Mouse (Mus musculus): ENCODE results near the gene Stard3. TPM values are rescaled to one million over a fixed set of nuclear protein-coding genes. Genes with fewer than 3 reads are reported as not detected.

Stard3 gene
- polyA plus RNA-seq, 1 experiment from 2014 or later: 41.5 TPM

GRCm38 (mm10) chr11:98340597-98340996, 17.6 kb upstream of the Stard3 start:
- no peak overlapping the region for H3K4me3 ChIP-seq (ENCODE audit: low read depth, low read length)
- DNase-seq (ENCODE audit: low spot score, missing footprints) (peak; percentile 80), ATAC-seq (ENCODE audit: low FRiP score) (no peak)
- peaks cover 68% of the 10 kb centered on the region for H3K27me3 ChIP-seq (ENCODE audit: control insufficient read depth, insufficient read depth, low read length)
- H3K27ac ChIP-seq (ENCODE audit: low read depth, low read length): no peak overlapping the region
- no peak overlapping the region for H3K4me2 ChIP-seq
- H3K9ac ChIP-seq (ENCODE audit: low read length): no peak overlapping the region
- H3K9me3 ChIP-seq (ENCODE audit: control insufficient read depth, low read length): no peaks in the 10 kb centered on the region
- H3K36me3 ChIP-seq (ENCODE audit: control insufficient read depth, insufficient read depth, low read length): no peaks in the 10 kb centered on the region
- WGBS: 20% methylated on average over 2 of the region's 4 CpGs
- peaks cover 8% of the 10 kb centered on the region for H3K4me1 ChIP-seq (ENCODE audit: control insufficient read depth, insufficient read depth, low read length)

DNA sequence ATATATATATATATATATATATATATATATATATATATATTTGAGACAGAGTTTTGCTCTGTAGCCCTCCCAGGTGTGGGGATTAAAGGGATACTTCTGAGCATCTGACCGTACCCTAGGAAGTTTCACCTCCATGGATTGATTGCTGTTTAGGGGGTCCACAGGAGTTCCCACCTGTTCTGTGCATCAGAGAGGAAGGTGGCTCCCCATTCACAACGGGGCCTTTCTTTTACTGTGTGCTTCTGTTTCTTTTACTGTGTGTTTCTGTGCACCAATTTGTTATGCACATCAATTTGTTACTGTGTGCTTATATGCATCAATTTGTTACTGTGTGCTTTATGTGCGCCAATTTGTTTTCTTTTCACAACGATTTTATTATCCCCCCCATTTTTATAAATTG, 17.0 kb upstream of the Stard3 start:
- Histone ChIP-seq H3K4me3 (ENCODE audit: low read depth, low read length) (no peak overlapping the region), H3K27me3 (ENCODE audit: control insufficient read depth, insufficient read depth, low read length) (peaks cover 66% of the 10 kb centered on the region), H3K4me2 (no peak overlapping the region), H3K9me3 (ENCODE audit: control insufficient read depth, low read length) (no peaks in the 10 kb centered on the region), H3K4me1 (ENCODE audit: control insufficient read depth, insufficient read depth, low read length) (peaks cover 8% of the 10 kb centered on the region), H3K9ac (ENCODE audit: low read length) (no peak overlapping the region), H3K36me3 (ENCODE audit: control insufficient read depth, insufficient read depth, low read length) (no peaks in the 10 kb centered on the region), H3K27ac (ENCODE audit: low read depth, low read length) (no peak overlapping the region)
- 54% methylated on average over 4 of the region's 4 CpGs for WGBS
- ATAC-seq (ENCODE audit: low FRiP score) (no peak), DNase-seq (ENCODE audit: low spot score, missing footprints) (peak; percentile 81)

GRCm38 (mm10) chr11:98342000-98342945, 15.9 kb upstream of the Stard3 start:
- ATAC-seq (ENCODE audit: low FRiP score) (peak; percentile 34), DNase-seq (ENCODE audit: low spot score, missing footprints) (peak; percentile 99)
- Histone ChIP-seq H3K27me3 (ENCODE audit: control insufficient read depth, insufficient read depth, low read length) (peaks cover 66% of the 10 kb centered on the region), H3K36me3 (ENCODE audit: control insufficient read depth, insufficient read depth, low read length) (no peaks in the 10 kb centered on the region), H3K9me3 (ENCODE audit: control insufficient read depth, low read length) (no peaks in the 10 kb centered on the region), H3K4me3 (ENCODE audit: low read depth, low read length) (no peak overlapping the region), H3K27ac (ENCODE audit: low read depth, low read length) (no peak overlapping the region), H3K4me2 (peak overlapping the region; percentile 33; the same call in 1 of the 2 replicates), H3K4me1 (ENCODE audit: control insufficient read depth, insufficient read depth, low read length) (peaks cover 8% of the 10 kb centered on the region), H3K9ac (ENCODE audit: low read length) (no peak overlapping the region)
- 2% methylated on average over 29 of the region's 29 CpGs for WGBS

GRCm38 (mm10) chr11:98345253-98345652, 12.9 kb upstream of the Stard3 start:
- WGBS: under 1% methylated on average over 14 of the region's 14 CpGs
- Histone ChIP-seq H3K4me1 (ENCODE audit: control insufficient read depth, insufficient read depth, low read length) (peaks cover 16% of the 10 kb centered on the region), H3K4me2 (peak overlapping the region; percentile 31)

GRCm38 (mm10) chr11:98346168-98346567, 12.0 kb upstream of the Stard3 start:
- no peak for ATAC-seq (ENCODE audit: low FRiP score)
- DNase-seq (ENCODE audit: low spot score, missing footprints): peak; percentile 80
- H3K27ac ChIP-seq (ENCODE audit: low read depth, low read length): no peak overlapping the region
- peaks cover 67% of the 10 kb centered on the region for H3K27me3 ChIP-seq (ENCODE audit: control insufficient read depth, insufficient read depth, low read length)
- WGBS: 8% methylated on average over 9 of the region's 9 CpGs
- H3K9me3 ChIP-seq (ENCODE audit: control insufficient read depth, low read length): no peaks in the 10 kb centered on the region
- no peak overlapping the region for H3K4me2 ChIP-seq
- H3K9ac ChIP-seq (ENCODE audit: low read length): no peak overlapping the region
- H3K4me1 ChIP-seq (ENCODE audit: control insufficient read depth, insufficient read depth, low read length): peaks cover 16% of the 10 kb centered on the region
- H3K36me3 ChIP-seq (ENCODE audit: control insufficient read depth, insufficient read depth, low read length): no peaks in the 10 kb centered on the region
- no peak overlapping the region for H3K4me3 ChIP-seq (ENCODE audit: low read depth, low read length)

More at GRCm38 (mm10) chr11:98345253-98345652, 12.9 kb upstream of the Stard3 start:
- Histone ChIP-seq H3K9me3 (ENCODE audit: control insufficient read depth, low read length) (no peaks in the 10 kb centered on the region), H3K27me3 (ENCODE audit: control insufficient read depth, insufficient read depth, low read length) (peaks cover 66% of the 10 kb centered on the region), H3K4me3 (ENCODE audit: low read depth, low read length) (no peak overlapping the region), H3K27ac (ENCODE audit: low read depth, low read length) (no peak overlapping the region), H3K9ac (ENCODE audit: low read length) (no peak overlapping the region), H3K36me3 (ENCODE audit: control insufficient read depth, insufficient read depth, low read length) (no peaks in the 10 kb centered on the region)
- no peak for ATAC-seq (ENCODE audit: low FRiP score)
- peak; percentile 99 for DNase-seq (ENCODE audit: low spot score, missing footprints)

- Histone ChIP-seq H3K4me3 (ENCODE audit: low read depth, low read length) (no peak overlapping the region), H3K4me2 (peak overlapping the region; percentile 97; the same call in 1 of the 2 replicates), H3K36me3 (ENCODE audit: control insufficient read depth, insufficient read depth, low read length) (no peaks in the 10 kb centered on the region), H3K27ac (ENCODE audit: low read depth, low read length) (no peak overlapping the region), H3K4me1 (ENCODE audit: control insufficient read depth, insufficient read depth, low read length) (peaks cover 16% of the 10 kb centered on the region), H3K9ac (ENCODE audit: low read length) (no peak overlapping the region), H3K27me3 (ENCODE audit: control insufficient read depth, insufficient read depth, low read length) (peaks cover 58% of the 10 kb centered on the region), H3K9me3 (ENCODE audit: control insufficient read depth, low read length) (no peaks in the 10 kb centered on the region)
- WGBS: 7% methylated on average over 11 of the region's 12 CpGs
- DNase-seq (ENCODE audit: low spot score, missing footprints): peak; percentile 87
- no peak for ATAC-seq (ENCODE audit: low FRiP score)
Measured at GRCm38 (mm10) chr11:98347385-98348082, 10.6 kb upstream of the Stard3 start.

GRCm38 (mm10) chr11:98348083-98348961, 9.8 kb upstream of the Stard3 start, which contains the start of gene Ppp1r1b:
Gene Ppp1r1b (plus strand): TSS chr11:98348404.
- Histone ChIP-seq H3K4me1 (ENCODE audit: control insufficient read depth, insufficient read depth, low read length) (peaks cover 16% of the 10 kb centered on the region), H3K36me3 (ENCODE audit: control insufficient read depth, insufficient read depth, low read length) (no peaks in the 10 kb centered on the region), H3K4me2 (peak within 1 kb of the TSS; percentile 97), H3K27me3 (ENCODE audit: control insufficient read depth, insufficient read depth, low read length) (peaks cover 58% of the 10 kb centered on the region), H3K27ac (ENCODE audit: low read depth, low read length) (no peak within 1 kb of the TSS), H3K4me3 (ENCODE audit: low read depth, low read length) (peak within 1 kb of the TSS; percentile 50), H3K9ac (ENCODE audit: low read length) (peak within 1 kb of the TSS; percentile 54), H3K9me3 (ENCODE audit: control insufficient read depth, low read length) (no peaks in the 10 kb centered on the region)
- under 1% methylated on average over 52 of the region's 55 CpGs for WGBS
- DNase-seq (ENCODE audit: low spot score, missing footprints) (peak; percentile 93), ATAC-seq (ENCODE audit: low FRiP score) (peak; percentile 80)

DNA sequence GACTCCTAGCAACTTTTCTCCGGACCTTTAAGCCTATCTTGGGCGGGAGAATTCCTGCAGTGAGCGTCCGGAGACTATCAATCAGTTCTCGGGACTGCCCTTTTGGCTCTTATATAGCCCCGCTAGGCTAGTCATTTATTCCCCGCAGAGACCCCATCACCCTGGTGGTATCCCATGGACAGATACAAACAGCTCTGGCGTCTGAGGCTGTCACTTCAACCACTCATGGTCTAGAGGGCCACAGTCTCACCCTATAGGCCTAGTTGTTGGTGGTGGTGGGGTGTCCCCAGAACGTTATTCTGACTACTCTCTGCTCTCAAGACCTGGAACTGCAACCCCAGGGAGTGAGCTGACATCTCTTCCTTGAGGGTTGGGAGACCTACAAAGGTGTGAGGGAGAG, 8.9 kb upstream of the Stard3 start:
- WGBS: 2% methylated on average over 9 of the region's 9 CpGs
- no peaks in the 10 kb centered on the region for H3K36me3 ChIP-seq (ENCODE audit: control insufficient read depth, insufficient read depth, low read length)
- H3K9ac ChIP-seq (ENCODE audit: low read length): no peak overlapping the region
- no peak overlapping the region for H3K4me3 ChIP-seq (ENCODE audit: low read depth, low read length)
- no peak overlapping the region for H3K27ac ChIP-seq (ENCODE audit: low read depth, low read length)
- peak overlapping the region; percentile 97 for H3K4me2 ChIP-seq
- peaks cover 65% of the 10 kb centered on the region for H3K27me3 ChIP-seq (ENCODE audit: control insufficient read depth, insufficient read depth, low read length)
- H3K4me1 ChIP-seq (ENCODE audit: control insufficient read depth, insufficient read depth, low read length): peaks cover 16% of the 10 kb centered on the region
- H3K9me3 ChIP-seq (ENCODE audit: control insufficient read depth, low read length): no peaks in the 10 kb centered on the region
- ATAC-seq (ENCODE audit: low FRiP score) (no peak), DNase-seq (ENCODE audit: low spot score, missing footprints) (peak; percentile 91)

All from midbrain, embryonic 11.5 days (tissue).